Comparison of ENCODE assay signal across 19 mouse cellular contexts in genomic region chr17:47002401-47002800, GRCm38 (mm10). TPM values are rescaled to one million over a fixed set of nuclear protein-coding genes. Genes with fewer than 3 reads are reported as not detected.
DNase-seq lines count a peak whose midpoint lies in the region; ATAC-seq and TF ChIP-seq lines count a peak whose summit lies in the region.
"Had no signal": no experiment of that assay in that cellular context is flagged by ENCODE, and none has a peak within 500 bp of the region (broad histone marks: within the 10 kb centered on the region; RNA-seq: fewer than 3 reads in every experiment).

No protein-coding gene starts in this region.

- H3K9me3 ChIP-seq in heart, embryonic 11.5 days (replicated peaks; ENCODE audit: control insufficient read depth, low read length): no peaks in the 10 kb centered on the region
- H3K9me3 ChIP-seq in lung, postnatal 0 days (ENCODE audit: low read length): no peaks in the 10 kb centered on the region
- H3K9me3 ChIP-seq: forebrain, embryonic 13.5 days; limb, embryonic 15.5 days; midbrain, embryonic 10.5 days had no signal

- no peak overlapping the region for H3K4me2 ChIP-seq in heart, embryonic 11.5 days
- H3K4me2 ChIP-seq in lung, postnatal 0 days (replicated peaks; ENCODE audit: low read depth, low read length): no peak overlapping the region
- H3K4me2 ChIP-seq: forebrain, embryonic 13.5 days; limb, embryonic 15.5 days; lung, embryonic 14.5 days had no signal

- H3K4me1 ChIP-seq in heart, embryonic 11.5 days (ENCODE audit: control insufficient read depth, insufficient read depth, low read length): 0 out of 2 replicates have a peak, but pooled peaks cover 4% of the 10 kb centered on the region
- H3K4me1 ChIP-seq in lung, postnatal 0 days (ENCODE audit: insufficient read depth, low read depth, low read length): no peaks in the 10 kb centered on the region
- H3K4me1 ChIP-seq: forebrain, embryonic 13.5 days had no signal

- DNase-seq in cerebellum, postnatal 10 days: peak; percentile 56 to 57
- no peak for DNase-seq in cerebellum, postnatal 4 days (ENCODE audit: low spot score in 2 of 2)
- DNase-seq in heart, adult 8-10 months (ENCODE audit: low spot score): peak; percentile 49
- peak; percentile 40 to 51 for DNase-seq in gastrocnemius, adult 8-10 months (ENCODE audit: low spot score in 2 of 2)
- DNase-seq in heart, postnatal 36 days: peak; percentile 36 to 44
- DNase-seq in kidney, postnatal 10 days: no peak
- DNase-seq in lung, postnatal 0 days (ENCODE audit: low spot score): no peak
- DNase-seq: kidney, adult 2 months; kidney, postnatal 25 days; lung, embryonic 14.5 days; retina, postnatal 1 day; right cerebral cortex, postnatal 4 days had no signal

- no peak overlapping the region for H3K9ac ChIP-seq in heart, embryonic 11.5 days (ENCODE audit: low read depth, low read length)
- no peak overlapping the region for H3K9ac ChIP-seq in lung, postnatal 0 days (replicated peaks; ENCODE audit: low read depth)
- H3K9ac ChIP-seq: forebrain, embryonic 13.5 days; limb, embryonic 15.5 days; lung, embryonic 14.5 days had no signal

- intact Hi-C loops in heart, postnatal 36 days (cut with DNase I): loop anchor here (10.0 kb wide), 1 partner anchor 318 kb away; the partner anchor contains the start of gene Klhdc3

- H3K27me3 ChIP-seq in heart, embryonic 11.5 days (ENCODE audit: control insufficient read depth, insufficient read depth, low read length): no peaks in the 10 kb centered on the region
- no peaks in the 10 kb centered on the region for H3K27me3 ChIP-seq in lung, postnatal 0 days (replicated peaks; ENCODE audit: insufficient read depth, low read length)
- H3K27me3 ChIP-seq: forebrain, embryonic 13.5 days; limb, embryonic 15.5 days had no signal

- no peak for ATAC-seq in heart, embryonic 11.5 days (replicated peaks; ENCODE audit: insufficient number of reproducible peaks, low FRiP score, low TSS enrichment)
- ATAC-seq in lung, postnatal 0 days: no peak
- ATAC-seq: forebrain, embryonic 13.5 days; inflammation-experienced regulatory T-cells, adult 6 months had no signal

- no peak for TF ChIP-seq EP300 in lung, postnatal 0 days (IDR thresholded peaks at IDR 0.05)

- no peak overlapping the region for H3K4me3 ChIP-seq in heart, embryonic 11.5 days (ENCODE audit: low read depth, low read length)
- H3K4me3 ChIP-seq in lung, postnatal 0 days (ENCODE audit: low read depth, low read length): no peak overlapping the region
- H3K4me3 ChIP-seq: forebrain, embryonic 13.5 days; limb, embryonic 15.5 days; midbrain, embryonic 10.5 days had no signal

- no peak overlapping the region for H3K27ac ChIP-seq in heart, embryonic 11.5 days (ENCODE audit: low read depth, low read length)
- H3K27ac ChIP-seq in lung, postnatal 0 days (ENCODE audit: low read length): no peak overlapping the region
- H3K27ac ChIP-seq: forebrain, embryonic 13.5 days; limb, embryonic 15.5 days; macrophage; midbrain, embryonic 10.5 days; stomach, postnatal 0 days had no signal

- WGBS in heart, embryonic 11.5 days (ENCODE audit: insufficient replicate concordance): 86% methylated on average over 5 of the region's 5 CpGs
- 83% methylated on average over 5 of the region's 5 CpGs for WGBS in lung, postnatal 0 days

- TF ChIP-seq CTCF in lung, postnatal 0 days (IDR thresholded peaks at IDR 0.05): no peak

- peaks cover 7% of the 10 kb centered on the region for H3K36me3 ChIP-seq in heart, embryonic 11.5 days (ENCODE audit: control insufficient read depth, insufficient read depth, low read length)
- H3K36me3 ChIP-seq in lung, postnatal 0 days (ENCODE audit: insufficient read depth, low read length): peaks cover 24% of the 10 kb centered on the region

RNA-seq across cellular contexts. Expression of gene Ubr2, which starts 8.0 kb away (rescaled TPM):
- 10 to 100 TPM; 78.8 to 87.7 (median 82.8) TPM for total RNA-seq in heart, adult 8-10 months (2022)
- polyA plus RNA-seq in heart, embryonic 11.5 days (2014; fragmentation: Nextera tagmentation; extraction: Ambion mirVana): 17.9 and 18.2 TPM in 2 replicates
- total RNA-seq in gastrocnemius, adult 8-10 months (2022): 10 to 100 TPM; 57.5 to 65.9 (median 63.7) TPM
- total RNA-seq in heart, postnatal 36 days (2021): 10 to 100 TPM; 84.2 to 89.3 TPM
- 10.7 and 11.8 TPM in 2 replicates for polyA plus RNA-seq in lung, postnatal 0 days (2015; fragmentation: Nextera tagmentation; extraction: Ambion mirVana)

Comparison
In these comparisons a context has a peak if more than half of its experiments do, and no peak if none do; other contexts are left out.
1. DNase-seq: peak in cerebellum, postnatal 10 days (2 of 2), heart, adult 8-10 months (single experiment), gastrocnemius, adult 8-10 months (2 of 2) and heart, postnatal 36 days (2 of 2); none in cerebellum, postnatal 4 days (0 of 2), kidney, postnatal 10 days (single experiment) and lung, postnatal 0 days (single experiment).